Mouse (Mus musculus) granulocyte monocyte progenitor cell, adult 5-6 weeks (primary cell): ENCODE data around the gene 1700001O22Rik. TPM values are rescaled to one million over a fixed set of nuclear protein-coding genes. Genes with fewer than 3 reads are reported as not detected.
A peak's percentile ranks its signal among the peaks of the same experiment; 100 is the strongest.

Source experiments
- ATAC-seq: replicated peaks from 2 replicates; pipeline ENCODE4 v1.8.0; 2016; ENCODE audit warnings: mild to moderate bottlenecking, moderate TSS enrichment, inconsistent platforms; ENCODE audit not compliant: poor library complexity, severe bottlenecking
- total RNA-seq, 2 experiments: library from RNA; stranded (forward) in 1 of 2; stranded (reverse) in 1 of 2; fragments of 200-712, 200-1000 nt in 1 of 2; fragments of >200 nt in 1 of 2; fragmentation: Nextera tagmentation in 1 of 2; gene quantifications; 2 replicates each; pipeline ENCODE4 v1.2.3; 2014 to 2017

Gene 1700001O22Rik
- total RNA-seq, 2 experiments from 2014 or later: not detected

- no peak for ATAC-seq
Observed at GRCm38 (mm10) chr2:30821073-30821472, 17.6 kb upstream of the 1700001O22Rik start.

GRCm38 (mm10) chr2:30819873-30820272 is 16.4 kb upstream of the 1700001O22Rik start:
- ATAC-seq: no peak

GRCm38 (mm10) chr2:30816383-30816782 is 12.9 kb upstream of the 1700001O22Rik start:
- ATAC-seq: no peak

- no peak for ATAC-seq
Observed at GRCm38 (mm10) chr2:30810573-30810972, 7.1 kb upstream of the 1700001O22Rik start.

GRCm38 (mm10) chr2:30809503-30809902 is 6.0 kb upstream of the 1700001O22Rik start:
- no peak for ATAC-seq

GRCm38 (mm10) chr2:30808296-30808655 is 4.8 kb upstream of the 1700001O22Rik start:
- ATAC-seq: no peak

GRCm38 (mm10) chr2:30807648-30808295 is 4.3 kb upstream of the 1700001O22Rik start, which contains the start of gene Ntmt1:
TSS of gene Ntmt1 (plus strand) at chr2:30807826.
- ATAC-seq: peak; percentile 97

GRCm38 (mm10) chr2:30807147-30807647 is 3.7 kb upstream of the 1700001O22Rik start:
- no peak for ATAC-seq

GRCm38 (mm10) chr2:30805983-30806382 is 2.5 kb upstream of the 1700001O22Rik start:
- no peak for ATAC-seq

GRCm38 (mm10) chr2:30801067-30801852 is 2.2 kb downstream of the 1700001O22Rik start:
- peak; percentile 50 for ATAC-seq

GRCm38 (mm10) chr2:30800671-30801066 is 2.8 kb downstream of the 1700001O22Rik start:
- no peak for ATAC-seq

- no peak for ATAC-seq
Observed at GRCm38 (mm10) chr2:30799456-30799855, 4.0 kb downstream of the 1700001O22Rik start.

- peak; percentile 76 for ATAC-seq
Observed at GRCm38 (mm10) chr2:30796382-30796781, 7.1 kb downstream of the 1700001O22Rik start.

GRCm38 (mm10) chr2:30795889-30796275 is 7.6 kb downstream of the 1700001O22Rik start:
- ATAC-seq: no peak

- no peak for ATAC-seq
Observed at GRCm38 (mm10) chr2:30795271-30795888, 8.1 kb downstream of the 1700001O22Rik start.

- peak; percentile 73 for ATAC-seq
Observed at GRCm38 (mm10) chr2:30794179-30795108, 9.0 kb downstream of the 1700001O22Rik start.

- ATAC-seq: no peak
Observed at GRCm38 (mm10) chr2:30792061-30792460, 11.4 kb downstream of the 1700001O22Rik start.

- no peak for ATAC-seq
Observed at GRCm38 (mm10) chr2:30787466-30787865, 16.0 kb downstream of the 1700001O22Rik start.

GRCm38 (mm10) chr2:30784078-30784994 is 19.1 kb downstream of the 1700001O22Rik start:
- ATAC-seq: peak; percentile 52
